Mouse (Mus musculus) liver, postnatal 0 days (tissue): ENCODE data around the gene Fer1l5.

Source experiments
- CTCF ChIP-seq: sonication (generic); IDR thresholded peaks from 2 replicates; pipeline ENCODE4 v1.5.1; 2016; ENCODE audit warnings: antibody characterized with exemption, low read depth
- EP300 ChIP-seq: IDR thresholded peaks from 2 replicates; pipeline ENCODE4 v1.6.1; 2016; ENCODE audit warnings: antibody characterized with exemption, low read depth, mild to moderate bottlenecking

GRCm38 (mm10) chr1:36454055-36454815, 82.1 kb downstream of the Fer1l5 start:
- TF ChIP-seq CTCF (peak; percentile 41), EP300 (no peak)
